Mouse (Mus musculus) cerebral cortex, adult 2 months (tissue): Measurements from ENCODE around the gene Rdh16f1.

ENCODE experiments used
- WGBS: fragments of 180-500 bp; shearing (Covaris S2); methylation state at CpG from one replicate; pipeline ENCODE4 v1.1.7; 2018; 5-methylcytosine and 5-hydroxymethylcytosine counted together

Gene Rdh16f1

DNA sequence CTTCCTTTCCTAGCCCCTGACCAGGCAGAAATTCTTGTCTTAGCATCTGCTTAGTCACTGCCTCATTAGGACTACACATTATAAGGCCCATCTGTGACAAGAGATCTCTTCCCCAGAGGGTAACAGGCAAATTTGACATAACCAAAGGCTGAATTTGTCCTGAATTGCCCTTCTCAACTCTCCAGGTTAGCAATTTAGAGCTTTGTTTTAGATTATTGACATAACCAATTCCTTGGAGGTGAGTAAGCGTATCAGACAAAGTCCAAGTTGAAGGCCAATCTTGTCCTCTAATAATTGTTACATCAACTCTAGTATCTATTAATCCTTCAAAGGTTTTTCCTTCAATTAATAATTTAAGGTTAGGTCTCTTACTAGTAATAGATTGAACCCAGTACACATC, 74.6 kb downstream of the Rdh16f1 start:
- WGBS = 98% methylated on average over 1 of the region's 1 CpGs

DNA sequence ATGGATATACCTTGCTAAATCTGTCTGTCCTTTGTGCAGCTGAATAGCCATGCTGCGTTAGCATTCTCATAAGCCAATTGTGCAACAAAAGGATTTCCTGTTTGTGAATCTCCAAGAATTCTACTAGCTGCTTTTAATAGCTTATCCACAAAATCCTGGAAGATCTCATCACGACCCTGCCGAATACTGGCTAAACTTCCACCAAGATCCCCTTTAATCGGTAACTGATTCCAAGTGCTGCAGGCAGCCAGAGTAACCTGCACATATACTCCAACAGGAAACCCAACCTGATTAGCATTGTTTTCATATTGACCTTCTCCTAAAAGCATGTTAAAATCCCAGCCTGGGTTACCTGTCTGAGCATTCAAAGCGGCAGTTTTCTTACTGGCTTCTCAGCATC, 75.7 kb downstream of the Rdh16f1 start:
- WGBS = 81% methylated on average over 5 of the region's 5 CpGs

GRCm38 (mm10) chr10:127837793-127838192, 78.2 kb downstream of the Rdh16f1 start:
- WGBS = 96% methylated on average over 5 of the region's 5 CpGs

GRCm38 (mm10) chr10:127838539-127838938, 79.0 kb downstream of the Rdh16f1 start:
- WGBS = 47% methylated on average over 2 of the region's 2 CpGs

DNA sequence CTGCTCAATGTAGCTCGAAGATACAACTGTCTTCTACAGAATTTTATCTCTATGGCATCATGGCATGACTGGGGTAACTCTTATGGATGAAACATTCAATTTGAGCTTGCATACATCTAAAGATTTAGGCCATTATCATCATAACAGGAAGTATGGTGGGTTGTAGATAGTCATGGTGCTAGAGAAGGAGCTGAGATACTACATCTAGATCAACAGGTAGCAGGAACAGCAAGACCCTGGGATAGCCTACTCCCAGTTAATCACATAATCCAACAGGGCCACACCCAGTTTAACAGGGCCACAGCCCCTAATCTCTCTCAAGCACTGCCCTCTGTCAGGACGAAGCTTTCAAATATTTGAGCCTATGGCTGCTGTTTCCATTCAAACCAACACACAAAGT, 81.2 kb downstream of the Rdh16f1 start:
- WGBS = 73% methylated on average over 2 of the region's 2 CpGs
